Mouse (Mus musculus) myocyte (in vitro differentiated cells): ENCODE measurements around the gene Pawr. TPM values are rescaled to one million over a fixed set of nuclear protein-coding genes. Genes with fewer than 3 reads are reported as not detected.
A peak's percentile ranks its signal among the peaks of the same experiment; 100 is the strongest.

Source experiments
- H3K27me3 ChIP-seq: one replicate; pipeline ENCODE4 v1.6.1; 2011; ENCODE audit not compliant: control insufficient read depth, insufficient read depth, insufficient read length
- H3K36me3 ChIP-seq: one replicate; pipeline ENCODE4 v1.6.1; 2011; ENCODE audit not compliant: control insufficient read depth, insufficient read depth
- H3K4me2 ChIP-seq: one replicate; pipeline ENCODE4 v1.6.1; 2011; ENCODE audit warnings: low read depth, control low read depth
- H3K4me3 ChIP-seq: one replicate; pipeline ENCODE4 v1.5.1; 2011; ENCODE audit warnings: mild to moderate bottlenecking, control low read depth, moderate library complexity
- H3K79me2 ChIP-seq: one replicate; pipeline ENCODE4 v1.6.1; 2011; ENCODE audit not compliant: control insufficient read depth, insufficient read depth
- H3ac ChIP-seq: one replicate; pipeline ENCODE4 v1.6.1; 2011; ENCODE audit not compliant: control insufficient read depth, insufficient read length
- CEBPB ChIP-seq: IDR thresholded peaks from 2 replicates; pipeline ENCODE4 v1.6.1; 2011; ENCODE audit warnings: mild to moderate bottlenecking, moderate library complexity; ENCODE audit not compliant: poor library complexity, insufficient read depth, severe bottlenecking
- E2F4 ChIP-seq: IDR thresholded peaks from one replicate; pipeline ENCODE4 v1.6.1; 2011; ENCODE audit warnings: mild to moderate bottlenecking, control low read depth, moderate library complexity; ENCODE audit not compliant: insufficient read depth
- MAX ChIP-seq: IDR thresholded peaks from one replicate; pipeline ENCODE4 v1.6.1; 2011; ENCODE audit warnings: low read depth, mild to moderate bottlenecking, control low read depth
- MYOD1 ChIP-seq, 3 experiments: IDR thresholded peaks; one replicate each; pipeline ENCODE4 v1.6.1; 2011; ENCODE audit warnings: control low read depth in 2 of 3, low read depth in 2 of 3, mild to moderate bottlenecking in 2 of 3, moderate library complexity in 1 of 3; ENCODE audit not compliant: insufficient read length in 2 of 3, control insufficient read depth in 1 of 3
- MYOG ChIP-seq, 3 experiments: IDR thresholded peaks; one replicate each; pipeline ENCODE4 v1.6.1; 2011; ENCODE audit warnings: control low read depth in 2 of 3, low read depth in 2 of 3, mild to moderate bottlenecking in 2 of 3; ENCODE audit not compliant: insufficient read length in 2 of 3, control insufficient read depth in 1 of 3, insufficient read depth in 1 of 3
- POLR2A ChIP-seq: IDR thresholded peaks from one replicate; pipeline ENCODE4 v1.6.1; 2011; ENCODE audit warnings: low read depth, mild to moderate bottlenecking, control low read depth, moderate library complexity; ENCODE audit not compliant: insufficient read length
- POLR2AphosphoS2 ChIP-seq: IDR thresholded peaks from one replicate; pipeline ENCODE4 v1.6.1; 2011; ENCODE audit warnings: low read depth, control low read depth; ENCODE audit not compliant: insufficient read length
- REST ChIP-seq: IDR thresholded peaks from one replicate; pipeline ENCODE4 v1.6.1; 2011; ENCODE audit warnings: mild to moderate bottlenecking, control low read depth, moderate library complexity; ENCODE audit not compliant: insufficient read depth, insufficient read length
- SRF ChIP-seq: IDR thresholded peaks from one replicate; pipeline ENCODE4 v1.6.1; 2011; ENCODE audit warnings: low read depth; ENCODE audit not compliant: control insufficient read depth, insufficient read length
- TCF12 ChIP-seq: IDR thresholded peaks from one replicate; pipeline ENCODE4 v1.6.1; 2011; ENCODE audit warnings: mild to moderate bottlenecking, control low read depth; ENCODE audit not compliant: poor library complexity, insufficient read depth, severe bottlenecking
- TCF3 ChIP-seq: IDR thresholded peaks from one replicate; pipeline ENCODE4 v1.6.1; 2011; ENCODE audit warnings: low read depth, control low read depth; ENCODE audit not compliant: insufficient read length
- USF1 ChIP-seq: IDR thresholded peaks from one replicate; pipeline ENCODE4 v1.6.1; 2011; ENCODE audit warnings: low read depth, mild to moderate bottlenecking, control low read depth, moderate library complexity
- polyA plus RNA-seq: library from polyadenylated mRNA; unstranded; fragments of >200 nt; fragmentation: generic; extraction: Trizol; gene quantifications from one replicate; pipeline ENCODE4 v1.2.1, GENCODE M21; 2012; ENCODE audit warnings: missing spikeins

The Pawr gene
- polyA plus RNA-seq, 1 experiment = 2.9 TPM

GRCm38 (mm10) chr10:108284445-108284844 lies 47.5 kb upstream of the Pawr start:
- Histone ChIP-seq H3K27me3 (no peaks in the 10 kb centered on the region), H3K79me2 (no peaks in the 10 kb centered on the region), H3ac (no peak overlapping the region), H3K4me3 (no peak overlapping the region), H3K4me2 (no peak overlapping the region), H3K36me3 (peaks cover 20% of the 10 kb centered on the region)
- TF ChIP-seq POLR2AphosphoS2 (peak; percentile 55), SRF (no peak)

- Histone ChIP-seq H3K36me3 (peaks cover 15% of the 10 kb centered on the region), H3K4me3 (no peak overlapping the region), H3K27me3 (no peaks in the 10 kb centered on the region), H3ac (no peak overlapping the region), H3K4me2 (no peak overlapping the region), H3K79me2 (no peaks in the 10 kb centered on the region)
- TF ChIP-seq MYOD1 (IDR thresholded peaks at IDR 0.05; ENCODE audit: control insufficient read depth in 1 of 3, insufficient read length in 2 of 3, low read depth in 2 of 3) (no peak), POLR2AphosphoS2 (no peak), REST (no peak), E2F4 (no peak), SRF (no peak), CEBPB (no peak), POLR2A (no peak), MAX (no peak), TCF12 (no peak), USF1 (no peak), MYOG (IDR thresholded peaks at IDR 0.05; ENCODE audit: control insufficient read depth in 1 of 3, insufficient read depth in 1 of 3, insufficient read length in 2 of 3, low read depth in 2 of 3) (no peak), TCF3 (no peak)
These were observed 46.9 kb upstream of the Pawr start for GRCm38 (mm10) chr10:108284977-108285376.

DNA sequence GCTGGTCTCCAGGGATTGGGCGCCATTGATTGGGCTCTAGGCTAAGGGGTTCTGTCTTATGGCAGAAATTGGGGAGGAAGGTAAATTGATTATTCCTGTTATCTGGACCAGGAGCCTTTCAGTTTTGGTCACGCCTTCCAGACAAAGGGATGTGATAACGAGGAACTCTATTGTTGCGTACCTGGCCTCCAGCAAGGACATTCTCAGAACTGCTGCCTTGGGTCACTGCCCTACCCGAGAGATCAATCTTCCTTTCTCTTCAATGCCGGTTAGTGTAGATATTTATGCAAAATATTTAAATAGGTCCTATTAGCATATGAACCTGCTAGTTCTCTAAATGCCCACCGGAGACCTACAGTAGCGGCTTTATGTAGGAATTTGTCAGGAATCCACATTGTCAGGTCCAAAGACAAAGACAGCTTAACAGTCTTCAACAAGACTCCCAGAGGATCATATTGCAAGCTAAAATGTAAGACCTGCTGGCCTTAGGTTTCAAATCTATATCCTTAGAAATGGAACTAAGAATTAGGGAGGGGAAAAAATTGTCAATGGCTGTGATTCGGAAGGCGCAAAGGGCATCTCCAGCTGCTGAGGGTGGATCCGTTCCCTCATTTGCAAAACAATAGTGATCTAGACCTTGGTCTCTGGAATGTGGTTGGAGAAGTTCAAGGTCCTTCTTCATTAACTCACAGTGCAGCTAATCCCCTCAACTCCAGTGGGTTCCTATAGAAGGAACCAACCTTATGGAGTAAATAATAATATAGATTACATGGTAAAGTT lies 45.1 kb upstream of the Pawr start:
- TF ChIP-seq CEBPB = no peak
- no peak for TF ChIP-seq POLR2A
- no peak for TF ChIP-seq USF1
- TF ChIP-seq TCF12 = no peak
- TF ChIP-seq SRF = no peak
- TF ChIP-seq POLR2AphosphoS2 = no peak
- TF ChIP-seq E2F4 = no peak
- TF ChIP-seq TCF3 = no peak
- no peak for TF ChIP-seq MYOG (IDR thresholded peaks at IDR 0.05; ENCODE audit: control insufficient read depth in 1 of 3, insufficient read depth in 1 of 3, insufficient read length in 2 of 3, low read depth in 2 of 3)
- no peak for TF ChIP-seq MAX
- TF ChIP-seq REST = no peak
- no peak for TF ChIP-seq MYOD1 (IDR thresholded peaks at IDR 0.05; ENCODE audit: control insufficient read depth in 1 of 3, insufficient read length in 2 of 3, low read depth in 2 of 3)
- Histone ChIP-seq H3K79me2 (no peaks in the 10 kb centered on the region), H3ac (no peak overlapping the region), H3K4me2 (no peak overlapping the region), H3K4me3 (no peak overlapping the region), H3K36me3 (peaks cover 4% of the 10 kb centered on the region), H3K27me3 (no peaks in the 10 kb centered on the region)

GRCm38 (mm10) chr10:108287438-108287801 lies 44.5 kb upstream of the Pawr start:
- no peaks in the 10 kb centered on the region for H3K79me2 ChIP-seq
- no peaks in the 10 kb centered on the region for H3K36me3 ChIP-seq

DNA sequence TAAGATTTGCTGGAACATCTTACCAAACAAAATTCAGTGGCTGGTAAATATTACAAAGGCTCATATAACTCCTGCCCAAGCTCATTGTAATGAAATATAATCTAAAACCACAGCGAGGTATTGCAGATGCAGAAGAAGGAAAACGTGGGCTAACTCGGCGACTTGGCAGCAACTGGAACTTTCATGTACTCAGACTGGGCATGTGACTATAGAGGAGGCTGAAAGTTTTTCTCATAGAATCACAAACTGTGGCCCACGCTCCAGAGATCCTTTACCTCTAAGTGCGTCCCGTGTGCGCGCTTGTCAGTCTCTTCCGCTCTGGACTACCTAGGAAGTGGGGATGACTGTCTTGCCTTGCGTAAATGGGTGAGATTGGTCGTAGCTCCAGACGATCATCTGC lies 41.9 kb upstream of the Pawr start:
- Histone ChIP-seq H3K4me3 (no peak overlapping the region), H3K79me2 (no peaks in the 10 kb centered on the region), H3K36me3 (no peaks in the 10 kb centered on the region), H3K27me3 (no peaks in the 10 kb centered on the region), H3K4me2 (no peak overlapping the region), H3ac (no peak overlapping the region)
- no peak for TF ChIP-seq TCF3

More at GRCm38 (mm10) chr10:108287438-108287801, 44.5 kb upstream of the Pawr start:
- H3ac ChIP-seq = no peak overlapping the region
- no peaks in the 10 kb centered on the region for H3K27me3 ChIP-seq
- no peak overlapping the region for H3K4me3 ChIP-seq
- TF ChIP-seq USF1 (no peak), TCF12 (no peak), POLR2AphosphoS2 (no peak), POLR2A (no peak), TCF3 (no peak), SRF (no peak), CEBPB (no peak), E2F4 (no peak), MYOD1 (IDR thresholded peaks at IDR 0.05; ENCODE audit: control insufficient read depth in 1 of 3, insufficient read length in 2 of 3, low read depth in 2 of 3) (no peak), MYOG (IDR thresholded peaks at IDR 0.05; ENCODE audit: control insufficient read depth in 1 of 3, insufficient read depth in 1 of 3, insufficient read length in 2 of 3, low read depth in 2 of 3) (no peak), REST (no peak)
- no peak overlapping the region for H3K4me2 ChIP-seq
